9 mouse cellular contexts compared by ENCODE assay signal in the genomic region with DNA sequence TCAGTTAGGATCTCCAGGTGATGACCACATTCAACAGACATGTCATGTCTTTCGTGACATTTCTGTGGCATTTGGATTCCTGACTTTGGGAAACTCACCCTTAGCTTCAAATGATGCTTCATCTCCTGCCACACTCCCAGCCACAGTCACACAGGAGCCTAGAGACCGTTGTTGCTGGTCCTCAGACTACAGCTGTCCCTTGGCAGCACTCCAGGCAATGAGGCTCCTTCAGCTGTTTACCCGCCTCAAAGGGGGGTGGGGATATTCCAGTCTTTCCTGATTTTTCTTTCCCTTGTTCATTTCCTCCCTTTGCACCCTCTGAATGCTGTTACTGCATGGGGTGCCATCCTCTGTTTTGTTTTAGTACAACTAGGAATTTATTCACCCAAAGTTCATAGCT.
DNase-seq lines count a peak whose midpoint lies in the region; ATAC-seq and TF ChIP-seq lines count a peak whose summit lies in the region.
"Had no signal": no experiment of that assay in that cellular context is flagged by ENCODE, and none has a peak within 500 bp of the region (broad histone marks: within the 10 kb centered on the region; RNA-seq: fewer than 3 reads in every experiment).

No protein-coding gene starts in this region.

- no peaks in the 10 kb centered on the region for H3K9me3 ChIP-seq in midbrain, postnatal 0 days (ENCODE audit: low read length)

- H3K27me3 ChIP-seq in cerebellum, adult 2 months (ENCODE audit: control insufficient read depth, insufficient read depth, low read length): no peaks in the 10 kb centered on the region
- no peaks in the 10 kb centered on the region for H3K27me3 ChIP-seq in kidney, adult 2 months (replicated peaks; ENCODE audit: control insufficient read depth, insufficient read depth, low read length)
- no peaks in the 10 kb centered on the region for H3K27me3 ChIP-seq in midbrain, postnatal 0 days (ENCODE audit: insufficient read depth, low read length)
- H3K27me3 ChIP-seq: Patski had no signal

- no peak for ATAC-seq in midbrain, postnatal 0 days (ENCODE audit: low FRiP score)
- ATAC-seq: Patski had no signal

- no peak for TF ChIP-seq CTCF in cerebellum, adult 2 months (IDR thresholded peaks at IDR 0.05; ENCODE audit: borderline replicate concordance, insufficient read depth, low read depth, low read length)
- TF ChIP-seq CTCF in kidney, adult 2 months (conservative IDR thresholded peaks at IDR 0.05; ENCODE audit: insufficient read depth, insufficient read length, low read depth, low read length): no peak
- TF ChIP-seq CTCF in midbrain, postnatal 0 days (IDR thresholded peaks at IDR 0.05): no peak

- no peak overlapping the region for H3K27ac ChIP-seq in cerebellum, adult 2 months (ENCODE audit: insufficient read depth, low read length)
- H3K27ac ChIP-seq in kidney, adult 2 months (ENCODE audit: insufficient read depth, low read depth, low read length): no peak overlapping the region
- no peak overlapping the region for H3K27ac ChIP-seq in midbrain, postnatal 0 days (ENCODE audit: low read depth, low read length)

- peak; percentile 46 to 56 for DNase-seq in left cerebral cortex, postnatal 14 days (ENCODE audit: low spot score in 2 of 2)
- DNase-seq in left cerebral cortex, postnatal 36 days (ENCODE audit: low spot score in 2 of 2): no peak
- DNase-seq in cerebellum, adult 2 months: peak; percentile 52 to 66
- peak; percentile 98 for DNase-seq in heart, adult 11 months
- peak; percentile 52 for DNase-seq in kidney, adult 2 months
- DNase-seq in midbrain, postnatal 0 days (ENCODE audit: low spot score): peak; percentile 81
- DNase-seq in thymus, postnatal 0 days (ENCODE audit: low spot score): no peak
- no peak for DNase-seq in c-Kit-positive CD71-positive TER-119-positive erythroid progenitor cells, embryonic 14.5 days (ENCODE audit: low spot score)

- intact Hi-C loops in left cerebral cortex, postnatal 14 days (cut with DNase I): loop anchor here (10.0 kb wide), 1 partner anchor 208 kb away; no protein-coding TSS in a partner anchor
- intact Hi-C loops in left cerebral cortex, postnatal 36 days (cut with DNase I): no loop called here

- H3K4me3 ChIP-seq in cerebellum, adult 2 months (replicated peaks; ENCODE audit: insufficient read depth, low read depth, low read length): no peak overlapping the region
- H3K4me3 ChIP-seq in kidney, adult 2 months (ENCODE audit: insufficient read depth, low read depth, low read length): no peak overlapping the region
- H3K4me3 ChIP-seq in midbrain, postnatal 0 days (ENCODE audit: low read depth, low read length): no peak overlapping the region

- WGBS in cerebellum, adult 2 months: 13% methylated on average over 3 of the region's 3 CpGs
- 35% methylated on average over 3 of the region's 3 CpGs for WGBS in kidney, adult 2 months
- 49% methylated on average over 3 of the region's 3 CpGs for WGBS in midbrain, postnatal 0 days

- peaks cover 13% of the 10 kb centered on the region; the same call in 1 of the 2 replicates for H3K4me1 ChIP-seq in cerebellum, adult 2 months (ENCODE audit: control insufficient read depth, insufficient read depth, low read length)
- peaks cover 2% of the 10 kb centered on the region; the same call in 1 of the 2 replicates for H3K4me1 ChIP-seq in kidney, adult 2 months (ENCODE audit: control insufficient read depth, insufficient read depth, low read length)
- H3K4me1 ChIP-seq in midbrain, postnatal 0 days (ENCODE audit: insufficient read depth, low read length): 0 out of 2 replicates have a peak, but pooled peaks cover 3% of the 10 kb centered on the region

- no peak for TF ChIP-seq POLR2A in cerebellum, adult 2 months (IDR thresholded peaks at IDR 0.05; ENCODE audit: borderline replicate concordance, insufficient read depth, low read length)
- TF ChIP-seq POLR2A in kidney, adult 2 months (IDR thresholded peaks at IDR 0.05; ENCODE audit: low read depth, low read length): no peak

- no peaks in the 10 kb centered on the region for H3K36me3 ChIP-seq in kidney, adult 2 months (ENCODE audit: control insufficient read depth, insufficient read depth, low read length)
- no peaks in the 10 kb centered on the region for H3K36me3 ChIP-seq in midbrain, postnatal 0 days (ENCODE audit: insufficient read depth, low read length)

- H3K4me2 ChIP-seq in midbrain, postnatal 0 days (ENCODE audit: low read depth, low read length, poor library complexity, severe bottlenecking): no peak overlapping the region

- no peak overlapping the region for H3K9ac ChIP-seq in midbrain, postnatal 0 days (replicated peaks; ENCODE audit: low read length, poor library complexity, severe bottlenecking)

Comparison
In these comparisons a context has a peak if more than half of its experiments do, and no peak if none do; other contexts are left out.
1. DNase-seq: peak in left cerebral cortex, postnatal 14 days (2 of 2), cerebellum, adult 2 months (2 of 2), heart, adult 11 months (single experiment), kidney, adult 2 months (single experiment) and midbrain, postnatal 0 days (single experiment); none in left cerebral cortex, postnatal 36 days (0 of 2), thymus, postnatal 0 days (single experiment) and c-Kit-positive CD71-positive TER-119-positive erythroid progenitor cells, embryonic 14.5 days (single experiment).